Mouse (Mus musculus) left cerebral cortex, adult 9 months (tissue): Measurements from ENCODE around the gene Slc29a3.
"Not testable (repeated sequence)": the region's sequence is repeated elsewhere in the genome, so short reads cannot be mapped to it uniquely, and the experiment has no call there.

ENCODE experiments used
- DNase-seq, 2 experiments: peaks; one replicate each; pipeline ENCODE4 v3.0.0; 2022; ENCODE audit warnings: low spot score in 2 of 2

The Slc29a3 gene

GRCm38 (mm10) chr10:60727301-60727700 is 25.3 kb downstream of the Slc29a3 start:
- DNase-seq, result no peak

DNA sequence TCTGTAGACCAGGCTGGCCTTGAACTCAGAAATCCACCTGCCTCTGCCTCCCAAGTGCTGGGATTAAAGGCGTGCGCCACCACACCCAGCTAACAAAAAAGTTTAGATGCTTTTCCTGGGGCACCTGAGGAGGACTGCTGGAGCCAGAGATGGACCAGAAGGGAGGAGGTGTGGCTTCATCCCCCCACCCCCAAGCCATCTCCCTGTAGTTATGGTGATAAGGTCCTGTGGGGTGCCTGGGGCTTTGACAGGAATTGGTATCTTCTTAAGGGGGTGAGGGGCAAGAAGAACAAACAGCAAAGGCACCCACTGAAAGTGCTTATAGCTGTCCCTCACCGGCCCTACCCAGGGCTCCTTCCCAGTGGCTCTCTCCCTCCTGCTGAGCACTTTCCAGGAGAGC is 25.7 kb downstream of the Slc29a3 start:
- no peak for DNase-seq

DNA sequence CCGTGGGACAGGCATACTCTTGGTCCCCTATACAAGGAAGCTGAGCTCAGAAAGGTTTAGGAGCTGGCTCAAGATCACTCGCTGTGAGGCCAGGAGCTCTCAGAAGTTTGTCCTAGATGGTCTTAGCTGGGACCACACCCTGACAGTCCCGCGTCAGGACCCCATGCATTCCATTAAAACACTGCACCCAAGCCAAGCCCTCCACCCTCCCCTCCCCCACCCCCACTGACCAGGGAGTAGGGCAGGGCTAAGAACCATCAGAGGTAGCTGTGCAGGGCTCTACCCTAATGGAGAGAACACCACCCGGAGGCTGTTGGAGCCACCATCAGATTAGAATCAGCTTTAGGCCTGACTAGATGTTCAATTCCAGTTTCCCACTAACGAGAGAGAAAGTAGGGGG is 28.1 kb downstream of the Slc29a3 start:
- DNase-seq, result no peak

DNA sequence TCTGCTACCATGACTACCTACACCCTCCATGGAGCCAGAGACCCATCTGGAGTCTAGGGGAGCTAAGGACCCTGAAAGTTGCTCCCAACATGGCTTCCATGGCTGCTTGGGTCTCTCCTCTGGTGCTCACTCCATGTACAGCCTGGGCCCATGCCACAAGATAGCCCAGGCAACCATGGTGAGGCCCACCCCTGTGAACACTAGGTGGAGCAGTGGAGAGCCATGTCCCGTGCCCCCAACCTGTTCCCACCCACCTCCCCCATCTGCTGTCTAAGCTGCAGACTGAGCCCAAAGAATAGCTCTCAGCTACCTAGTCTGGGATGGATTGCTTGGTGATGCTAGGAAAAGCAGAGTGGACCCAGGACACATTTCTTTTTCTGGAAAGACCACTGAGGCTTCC is 29.2 kb downstream of the Slc29a3 start:
- no peak for DNase-seq

GRCm38 (mm10) chr10:60721640-60722039 is 31.0 kb downstream of the Slc29a3 start:
- no peak for DNase-seq

DNA sequence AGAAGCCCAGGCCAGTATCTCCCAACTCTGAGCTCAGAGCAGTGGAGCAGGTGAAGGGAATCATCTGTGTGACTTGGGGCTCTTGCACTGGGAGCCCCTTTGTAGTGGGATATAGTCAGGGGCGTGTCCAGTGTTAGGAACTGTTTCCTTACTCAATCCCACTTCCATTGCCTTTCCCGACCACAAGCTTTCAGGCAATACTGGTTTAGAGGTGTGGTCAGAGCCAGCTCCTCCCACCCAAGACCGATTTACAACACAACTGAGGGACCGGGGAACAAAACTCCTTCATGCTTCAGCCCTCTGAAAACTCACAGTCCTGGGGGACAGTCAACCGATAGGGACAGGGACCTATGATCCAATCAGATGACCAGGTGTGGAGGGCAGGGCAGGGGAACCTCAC is 32.1 kb downstream of the Slc29a3 start:
- DNase-seq, result no peak

DNA sequence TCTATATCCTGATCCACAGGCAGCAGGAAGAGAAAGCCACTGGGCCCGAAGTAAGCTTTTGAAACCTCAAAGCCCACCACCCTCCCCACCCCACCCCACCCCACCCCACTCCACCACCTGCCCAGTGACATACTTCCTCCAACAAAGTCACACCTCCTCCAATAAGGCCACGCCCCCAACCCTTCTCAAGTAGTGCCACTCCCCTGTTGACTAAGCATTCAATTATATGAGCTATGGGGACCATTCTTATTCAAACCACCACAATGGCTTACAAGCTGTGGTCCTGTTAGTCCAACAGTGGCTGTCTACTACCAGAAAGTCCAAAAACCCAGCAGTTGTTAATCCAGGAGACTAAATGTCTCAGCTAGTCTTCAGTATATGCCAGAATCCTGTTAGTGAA is 34.1 kb downstream of the Slc29a3 start:
- DNase-seq, result no peak

GRCm38 (mm10) chr10:60716449-60716848 is 36.1 kb downstream of the Slc29a3 start:
- no peak for DNase-seq

GRCm38 (mm10) chr10:60712299-60712698 is 40.3 kb downstream of the Slc29a3 start:
- DNase-seq, result not testable (repeated sequence)

GRCm38 (mm10) chr10:60708837-60709236 is 43.8 kb downstream of the Slc29a3 start:
- DNase-seq, result no peak

- DNase-seq, result peak in 1 of 2 experiments; percentile 23
Measured at GRCm38 (mm10) chr10:60706268-60706667, 46.3 kb downstream of the Slc29a3 start.

DNA sequence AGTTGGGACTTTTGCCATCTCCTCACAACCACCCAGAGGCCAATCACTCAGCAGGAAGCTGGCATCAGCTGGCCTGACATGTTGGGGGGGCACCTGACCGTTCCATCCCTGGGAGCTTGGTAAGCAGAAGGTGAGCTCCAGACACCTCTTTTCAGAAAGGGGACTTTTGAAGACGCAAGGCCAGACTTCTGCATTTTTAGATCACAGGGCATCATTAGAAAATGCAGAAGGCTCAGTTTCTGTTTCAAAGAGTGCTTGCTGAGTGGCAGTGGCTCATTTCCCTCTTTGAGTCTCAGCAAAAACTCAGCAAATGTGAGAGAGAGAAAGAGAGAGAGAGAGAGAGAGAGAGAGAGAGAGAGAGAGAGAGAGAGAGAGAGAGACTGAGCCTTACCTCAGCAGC is 47.5 kb downstream of the Slc29a3 start:
- peak in 1 of 2 experiments; percentile 7 for DNase-seq

GRCm38 (mm10) chr10:60697775-60698174 is 54.8 kb downstream of the Slc29a3 start:
- no peak for DNase-seq

- peak in 1 of 2 experiments; percentile 65 for DNase-seq
Measured at GRCm38 (mm10) chr10:60696975-60697374, 55.6 kb downstream of the Slc29a3 start.

GRCm38 (mm10) chr10:60696390-60696789 is 56.2 kb downstream of the Slc29a3 start, which contains the start of gene Cdh23:
TSS of gene Cdh23 (minus strand) at chr10:60696490.
- DNase-seq, result no peak

DNA sequence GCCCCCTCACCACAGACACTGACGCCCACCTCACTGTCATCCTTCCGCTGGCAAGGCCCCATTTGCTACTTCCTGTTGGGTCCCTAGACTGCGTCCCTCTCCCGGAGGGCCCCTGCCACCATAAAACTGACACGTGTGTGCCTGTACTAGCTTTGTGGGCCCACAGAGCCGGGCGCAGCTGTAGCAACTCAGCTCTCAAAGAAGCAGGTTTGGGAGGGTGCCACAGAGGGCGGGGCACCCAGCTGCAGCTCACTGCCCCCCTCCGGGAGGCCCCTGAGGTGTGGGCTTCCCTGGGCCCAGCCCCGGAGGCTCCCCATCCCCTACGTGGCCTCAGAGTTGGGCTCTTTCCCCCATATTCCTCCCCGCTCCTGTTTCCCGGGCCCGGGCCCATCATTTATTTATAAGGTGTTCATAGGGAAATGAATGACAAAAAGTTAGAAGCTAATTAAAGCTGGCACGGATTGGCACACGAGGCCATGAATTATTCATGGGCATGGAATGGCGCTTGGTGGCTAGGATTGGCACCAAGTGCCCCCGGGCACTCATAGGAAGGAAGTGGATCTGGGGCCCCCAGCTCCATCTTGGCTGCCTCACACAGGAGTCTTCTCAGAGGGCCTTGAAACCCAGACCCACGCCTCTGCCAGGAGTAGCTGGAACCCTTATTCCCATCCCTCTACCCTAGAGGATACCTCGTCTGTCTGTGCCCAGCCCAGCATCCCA is 60.8 kb downstream of the Slc29a3 start:
- DNase-seq, result no peak

DNA sequence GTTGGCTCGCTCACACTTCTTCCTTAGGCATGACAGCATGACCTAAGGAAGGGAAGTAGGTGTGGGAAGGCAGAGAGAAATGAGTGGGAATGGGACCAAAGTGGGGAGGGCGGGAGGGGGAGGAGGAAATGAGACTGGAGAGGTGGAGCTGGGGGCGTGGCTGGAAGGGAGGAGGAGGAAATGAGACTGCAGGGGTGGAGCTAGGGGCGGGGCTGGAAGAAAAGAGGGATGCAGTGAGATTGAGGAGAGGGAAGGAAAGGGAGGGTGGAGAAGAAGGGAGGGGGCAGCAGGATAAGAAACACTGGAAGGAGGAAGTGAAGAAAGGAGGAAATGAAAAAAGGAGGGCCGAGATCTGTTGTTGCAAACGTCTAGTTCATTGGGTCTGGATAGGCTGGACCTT is 61.6 kb downstream of the Slc29a3 start:
- DNase-seq, result no peak

GRCm38 (mm10) chr10:60689396-60689795 is 63.2 kb downstream of the Slc29a3 start:
- no peak for DNase-seq

DNA sequence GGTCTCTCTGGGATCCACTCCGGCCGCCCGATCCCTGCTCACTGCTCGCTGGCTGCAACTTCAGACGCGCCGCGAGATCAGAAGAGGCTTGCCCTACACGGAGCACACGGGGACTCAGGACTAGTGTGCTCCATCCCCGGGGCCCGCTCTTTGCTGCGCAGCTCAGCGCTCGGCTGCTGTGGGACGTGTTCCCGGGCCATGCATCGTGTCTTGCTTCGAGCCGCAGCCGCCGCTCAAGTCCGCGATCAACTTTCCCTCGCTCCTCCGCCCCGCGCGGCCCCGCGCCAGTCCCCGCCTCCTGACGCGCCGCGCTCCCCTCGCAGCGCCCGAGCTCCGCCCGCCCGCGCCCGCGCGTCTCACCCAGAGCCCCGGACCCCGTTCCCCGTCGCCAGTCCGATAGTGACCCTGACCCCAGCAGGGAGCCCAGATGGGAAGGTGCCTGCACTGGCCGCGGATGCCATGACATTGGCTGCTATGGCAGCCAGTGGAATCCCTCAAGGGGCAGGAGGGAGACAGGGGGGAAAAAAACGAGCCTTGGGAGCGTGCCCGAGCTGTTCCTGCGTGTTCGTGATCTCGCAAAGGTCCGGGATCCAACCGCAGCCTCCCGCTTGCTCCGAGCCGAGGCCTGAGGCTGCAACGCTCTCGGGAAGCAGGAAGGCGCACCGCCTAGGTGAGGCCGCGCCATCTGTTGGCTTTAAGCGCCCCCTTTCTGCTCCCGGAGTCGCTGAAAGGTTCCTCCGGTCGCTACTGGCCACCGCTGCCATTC is 65.4 kb downstream of the Slc29a3 start:
- DNase-seq, result peak in 1 of 2 experiments; percentile 37

GRCm38 (mm10) chr10:60686641-60686975 is 66.0 kb downstream of the Slc29a3 start:
- DNase-seq, result no peak

GRCm38 (mm10) chr10:60685764-60686640 is 66.6 kb downstream of the Slc29a3 start:
- DNase-seq, result no peak

DNA sequence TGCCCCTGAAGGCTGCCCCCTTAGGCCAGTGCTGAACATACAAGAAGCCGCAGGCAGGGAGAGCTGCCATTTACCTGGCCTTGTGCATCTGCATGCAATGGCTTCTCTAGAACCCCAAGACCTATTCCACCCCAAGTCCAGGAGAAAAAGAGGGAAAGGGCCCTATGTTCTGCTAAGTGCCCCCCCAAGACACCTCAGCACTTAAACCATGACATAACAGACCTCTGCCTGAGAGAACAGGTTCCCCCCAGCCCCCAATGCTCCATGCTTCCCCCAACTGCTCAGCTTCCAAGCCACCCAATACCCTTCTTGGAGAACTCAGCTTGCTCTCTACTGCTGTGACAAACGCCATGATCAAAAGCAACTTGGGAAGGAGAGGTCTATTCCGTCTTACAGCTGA is 73.7 kb downstream of the Slc29a3 start:
- DNase-seq, result no peak
